Mouse (Mus musculus) erythroblast, embryonic 14.5 days (primary cell): Measurements from ENCODE around the gene Pwwp2a.

Source experiments
- GATA1 ChIP-seq: IDR thresholded peaks from 2 replicates; pipeline ENCODE4 v1.6.1; 2012; ENCODE audit warnings: low read length, inconsistent platforms, mixed read lengths
- TAL1 ChIP-seq: IDR thresholded peaks from 3 replicates; pipeline ENCODE4 v1.6.1; 2012; ENCODE audit warnings: low read length, inconsistent platforms, mixed read lengths

GRCm38 (mm10) chr11:43656464-43656863 is 25.3 kb upstream of the Pwwp2a start:
- no peak for TF ChIP-seq GATA1
- TF ChIP-seq TAL1 = no peak
